In genomic region chr1:64691121-64691551, GRCm38 (mm10) we compare ENCODE assay signal across 8 mouse cellular contexts. TPM values are rescaled to one million over a fixed set of nuclear protein-coding genes. Genes with fewer than 3 reads are reported as not detected.
DNase-seq lines count a peak whose midpoint lies in the region; ATAC-seq and TF ChIP-seq lines count a peak whose summit lies in the region.

No protein-coding gene starts in this region.

- peak; percentile 11; the same call in 1 of the 2 replicates for ATAC-seq in intestine, postnatal 0 days
- peak; percentile 5 for ATAC-seq in liver, embryonic 13.5 days (ENCODE audit: low read depth)
- peak; percentile 11; the same call in 1 of the 2 replicates for ATAC-seq in neural tube, embryonic 13.5 days (ENCODE audit: low read depth)

- peak overlapping the region; percentile 78 for H3K27ac ChIP-seq in intestine, postnatal 0 days (ENCODE audit: low read depth, low read length)
- H3K27ac ChIP-seq in liver, embryonic 13.5 days, result peak overlapping the region; percentile 83
- peak overlapping the region; percentile 79 for H3K27ac ChIP-seq in neural tube, embryonic 13.5 days (replicated peaks)

- no peaks in the 10 kb centered on the region for H3K27me3 ChIP-seq in intestine, postnatal 0 days (replicated peaks; ENCODE audit: control insufficient read depth, insufficient read depth, low read length)
- H3K27me3 ChIP-seq in liver, embryonic 13.5 days, result no peaks in the 10 kb centered on the region
- H3K27me3 ChIP-seq in neural tube, embryonic 13.5 days, result no peaks in the 10 kb centered on the region

- TF ChIP-seq CTCF in intestine, postnatal 0 days (IDR thresholded peaks at IDR 0.05; ENCODE audit: low read depth), result no peak

- H3K9ac ChIP-seq in intestine, postnatal 0 days (ENCODE audit: low read depth, low read length), result peak overlapping the region; percentile 83
- H3K9ac ChIP-seq in liver, embryonic 13.5 days, result peak overlapping the region; percentile 90
- H3K9ac ChIP-seq in neural tube, embryonic 13.5 days, result peak overlapping the region; percentile 89

- H3K4me3 ChIP-seq in intestine, postnatal 0 days (ENCODE audit: low read depth, low read length), result peak overlapping the region; percentile 87
- peak overlapping the region; percentile 89 for H3K4me3 ChIP-seq in liver, embryonic 13.5 days (replicated peaks)
- peak overlapping the region; percentile 93 for H3K4me3 ChIP-seq in neural tube, embryonic 13.5 days

- 0 out of 2 replicates have a peak, but pooled peaks cover 8% of the 10 kb centered on the region for H3K4me1 ChIP-seq in intestine, postnatal 0 days (replicated peaks; ENCODE audit: control insufficient read depth, insufficient read depth, low read length)
- H3K4me1 ChIP-seq in liver, embryonic 13.5 days (replicated peaks), result peaks cover 37% of the 10 kb centered on the region
- peaks cover 44% of the 10 kb centered on the region for H3K4me1 ChIP-seq in neural tube, embryonic 13.5 days (replicated peaks)

- under 1% methylated on average over 55 of the region's 55 CpGs for WGBS in intestine, postnatal 0 days
- WGBS in liver, embryonic 13.5 days (ENCODE audit: insufficient replicate concordance), result under 1% methylated on average over 54 of the region's 55 CpGs
- WGBS in neural tube, embryonic 13.5 days, result under 1% methylated on average over 36 of the region's 55 CpGs

- DNase-seq in retina, embryonic 14.5 days (ENCODE audit: low spot score), result peak; percentile 73
- no peak for DNase-seq in retina, postnatal 1 day
- peak; percentile 37 for DNase-seq in embryo, embryonic 11.5 days (ENCODE audit: low read depth, low spot score)
- peak; percentile 97 for DNase-seq in heart, adult 11 months
- no peak for DNase-seq in liver, embryonic 13.5 days
- no peak for DNase-seq in adipocyte (ENCODE audit: low spot score)

- H3K36me3 ChIP-seq in intestine, postnatal 0 days (ENCODE audit: control insufficient read depth, insufficient read depth), result no peaks in the 10 kb centered on the region
- H3K36me3 ChIP-seq in liver, embryonic 13.5 days, result no peaks in the 10 kb centered on the region
- no peaks in the 10 kb centered on the region for H3K36me3 ChIP-seq in neural tube, embryonic 13.5 days

- H3K9me3 ChIP-seq in intestine, postnatal 0 days (ENCODE audit: control insufficient read depth), result no peaks in the 10 kb centered on the region
- H3K9me3 ChIP-seq in liver, embryonic 13.5 days (replicated peaks), result no peaks in the 10 kb centered on the region
- H3K9me3 ChIP-seq in neural tube, embryonic 13.5 days, result no peaks in the 10 kb centered on the region

- peak overlapping the region; percentile 83 for H3K4me2 ChIP-seq in intestine, postnatal 0 days (replicated peaks; ENCODE audit: low read depth)
- peak overlapping the region; percentile 98 for H3K4me2 ChIP-seq in liver, embryonic 13.5 days
- peak overlapping the region; percentile 82 for H3K4me2 ChIP-seq in neural tube, embryonic 13.5 days

RNA-seq across cellular contexts. Expression of gene Ccnyl1, which starts 0.9 kb away (rescaled TPM):
- polyA plus RNA-seq in intestine, postnatal 0 days (2015; fragmentation: Nextera tagmentation; extraction: Ambion mirVana), result 5.1 and 5.5 TPM in 2 replicates
- 0.87 and 1.1 TPM in 2 replicates for polyA plus RNA-seq in liver, embryonic 13.5 days (2015; fragmentation: Nextera tagmentation; extraction: Ambion mirVana)
- 3.2 and 3.8 TPM in 2 replicates for polyA plus RNA-seq in neural tube, embryonic 13.5 days (2015; fragmentation: Nextera tagmentation; extraction: Ambion mirVana)

RNA-seq across cellular contexts. Expression of gene Fzd5, which starts 46.4 kb away (rescaled TPM):
- 4.7 and 5.6 TPM in 2 replicates for polyA plus RNA-seq in intestine, postnatal 0 days (2015; fragmentation: Nextera tagmentation; extraction: Ambion mirVana)
- 2.2 and 2.3 TPM in 2 replicates for polyA plus RNA-seq in liver, embryonic 13.5 days (2015; fragmentation: Nextera tagmentation; extraction: Ambion mirVana)
- polyA plus RNA-seq in neural tube, embryonic 13.5 days (2015; fragmentation: Nextera tagmentation; extraction: Ambion mirVana), result 0.20 and 0.21 TPM in 2 replicates

Comparison
In these comparisons a context has a peak if more than half of its experiments do, and no peak if none do; other contexts are left out.
1. DNase-seq: peak in retina, embryonic 14.5 days (single experiment), embryo, embryonic 11.5 days (single experiment) and heart, adult 11 months (single experiment); none in retina, postnatal 1 day (single experiment), liver, embryonic 13.5 days (single experiment) and adipocyte (single experiment).
2. Peak in every context shown above with its lines, with median percentiles within 50 percentile points of each other: ATAC-seq, H3K27ac ChIP-seq, H3K4me2 ChIP-seq, H3K4me3 ChIP-seq and H3K9ac ChIP-seq.